Mouse (Mus musculus) macrophage (primary cell): Measurements from ENCODE around the gene Clic6. TPM values are rescaled to one million over a fixed set of nuclear protein-coding genes. Genes with fewer than 3 reads are reported as not detected.

ENCODE experiments used
- H3K27ac ChIP-seq: fragments of 350-480 bp; formaldehyde crosslinking; 2 replicates; pipeline ENCODE4 v1.9.0; 2021
- H3K36me3 ChIP-seq: fragments of 350-480 bp; formaldehyde crosslinking; 2 replicates; pipeline ENCODE4 v1.9.0; 2021; ENCODE audit errors: inconsistent target
- H3K4me3 ChIP-seq: fragments of 350-480 bp; formaldehyde crosslinking; 2 replicates; pipeline ENCODE4 v1.9.0; 2021; ENCODE audit errors: inconsistent target
- H3K79me2 ChIP-seq: fragments of 350-480 bp; formaldehyde crosslinking; 2 replicates; pipeline ENCODE4 v1.9.0; 2021; ENCODE audit errors: inconsistent target
- WGBS: methylation state at CpG from one replicate; pipeline ENCODE4 v1.1.7; 2026; ENCODE audit warnings: inconsistent platforms; ENCODE audit not compliant: missing documents; 5-methylcytosine and 5-hydroxymethylcytosine counted together
- polyA plus RNA-seq: library from polyadenylated mRNA; stranded (reverse); fragments of 250-400 nt; gene quantifications from 3 replicates; pipeline ENCODE4 v1.2.4, GENCODE M21; 2018; ENCODE audit warnings: inconsistent platforms

The Clic6 gene
- polyA plus RNA-seq, 1 experiment from 2014 or later, result not detected

- Histone ChIP-seq H3K27ac (no peak overlapping the region), H3K4me3 (no peak overlapping the region), H3K79me2 (no peaks in the 10 kb centered on the region), H3K36me3 (no peaks in the 10 kb centered on the region)
- WGBS, result 29% methylated on average over 7 of the region's 7 CpGs
Observed at GRCm38 (mm10) chr16:92457594-92457993, 27.9 kb upstream of the Clic6 start.

GRCm38 (mm10) chr16:92461412-92461811, 24.1 kb upstream of the Clic6 start:
- Histone ChIP-seq H3K36me3 (no peaks in the 10 kb centered on the region), H3K79me2 (no peaks in the 10 kb centered on the region; the same call in 1 of the 2 replicates), H3K4me3 (no peak overlapping the region), H3K27ac (no peak overlapping the region)
- WGBS, result 96% methylated on average over 6 of the region's 6 CpGs

GRCm38 (mm10) chr16:92464390-92464972, 21.1 kb upstream of the Clic6 start:
- Histone ChIP-seq H3K4me3 (no peak overlapping the region), H3K36me3 (no peaks in the 10 kb centered on the region)
- 70% methylated on average over 14 of the region's 14 CpGs for WGBS

GRCm38 (mm10) chr16:92465226-92465625, 20.3 kb upstream of the Clic6 start:
- no peaks in the 10 kb centered on the region; the same call in 1 of the 2 replicates for H3K79me2 ChIP-seq
- no peak overlapping the region for H3K27ac ChIP-seq
- no peaks in the 10 kb centered on the region for H3K36me3 ChIP-seq
- peak overlapping the region; percentile 36 for H3K4me3 ChIP-seq
- WGBS, result 23% methylated on average over 10 of the region's 10 CpGs

More at GRCm38 (mm10) chr16:92464390-92464972, 21.1 kb upstream of the Clic6 start:
- Histone ChIP-seq H3K79me2 (no peaks in the 10 kb centered on the region; the same call in 1 of the 2 replicates), H3K27ac (no peak overlapping the region)

GRCm38 (mm10) chr16:92465642-92466526, 19.7 kb upstream of the Clic6 start:
- Histone ChIP-seq H3K4me3 (peak overlapping the region; percentile 36), H3K27ac (no peak overlapping the region), H3K79me2 (no peaks in the 10 kb centered on the region; the same call in 1 of the 2 replicates), H3K36me3 (no peaks in the 10 kb centered on the region)
- WGBS, result 1% methylated on average over 94 of the region's 94 CpGs

- no peak overlapping the region for H3K27ac ChIP-seq
- no peak overlapping the region for H3K4me3 ChIP-seq
- H3K36me3 ChIP-seq, result no peaks in the 10 kb centered on the region
- 78% methylated on average over 4 of the region's 5 CpGs for WGBS
- H3K79me2 ChIP-seq, result no peaks in the 10 kb centered on the region; the same call in 1 of the 2 replicates
Observed at GRCm38 (mm10) chr16:92467041-92467440, 18.5 kb upstream of the Clic6 start.

- H3K4me3 ChIP-seq, result no peak overlapping the region
- no peaks in the 10 kb centered on the region; the same call in 1 of the 2 replicates for H3K79me2 ChIP-seq
- WGBS, result 91% methylated on average over 14 of the region's 14 CpGs
- H3K27ac ChIP-seq, result no peak overlapping the region
- no peaks in the 10 kb centered on the region for H3K36me3 ChIP-seq
Observed at GRCm38 (mm10) chr16:92468459-92468858, 17.1 kb upstream of the Clic6 start.

GRCm38 (mm10) chr16:92470706-92471105, 14.8 kb upstream of the Clic6 start, which contains the start of gene Rcan1:
Gene Rcan1, minus strand, starts transcription at chr16:92470867.
- Histone ChIP-seq H3K36me3 (no peaks in the 10 kb centered on the region), H3K27ac (no peak within 1 kb of the TSS), H3K79me2 (no peaks in the 10 kb centered on the region), H3K4me3 (no peak within 1 kb of the TSS)
- WGBS, result 90% methylated on average over 6 of the region's 6 CpGs

GRCm38 (mm10) chr16:92472898-92473297, 12.6 kb upstream of the Clic6 start:
- no peak overlapping the region for H3K27ac ChIP-seq
- 76% methylated on average over 3 of the region's 3 CpGs for WGBS
- no peaks in the 10 kb centered on the region for H3K36me3 ChIP-seq
- no peak overlapping the region for H3K4me3 ChIP-seq
- no peaks in the 10 kb centered on the region for H3K79me2 ChIP-seq

- Histone ChIP-seq H3K79me2 (no peaks in the 10 kb centered on the region), H3K4me3 (no peak overlapping the region), H3K36me3 (no peaks in the 10 kb centered on the region), H3K27ac (no peak overlapping the region)
- WGBS, result 76% methylated on average over 21 of the region's 25 CpGs
Observed at GRCm38 (mm10) chr16:92475093-92475860, 10.3 kb upstream of the Clic6 start.

GRCm38 (mm10) chr16:92478561-92479150, 6.9 kb upstream of the Clic6 start:
- H3K27ac ChIP-seq, result no peak overlapping the region
- 21% methylated on average over 21 of the region's 23 CpGs for WGBS
- no peaks in the 10 kb centered on the region for H3K79me2 ChIP-seq
- no peaks in the 10 kb centered on the region for H3K36me3 ChIP-seq
- no peak overlapping the region for H3K4me3 ChIP-seq

- Histone ChIP-seq H3K27ac (no peak overlapping the region), H3K4me3 (no peak overlapping the region), H3K36me3 (no peaks in the 10 kb centered on the region), H3K79me2 (no peaks in the 10 kb centered on the region)
- 92% methylated on average over 6 of the region's 6 CpGs for WGBS
Observed at GRCm38 (mm10) chr16:92487086-92487485, 1.6 kb downstream of the Clic6 start.

GRCm38 (mm10) chr16:92487489-92487888, 2.0 kb downstream of the Clic6 start:
- 69% methylated on average over 4 of the region's 4 CpGs for WGBS
- Histone ChIP-seq H3K36me3 (no peaks in the 10 kb centered on the region), H3K79me2 (no peaks in the 10 kb centered on the region), H3K27ac (no peak overlapping the region), H3K4me3 (no peak overlapping the region)

- Histone ChIP-seq H3K4me3 (no peak overlapping the region), H3K27ac (no peak overlapping the region), H3K79me2 (no peaks in the 10 kb centered on the region), H3K36me3 (no peaks in the 10 kb centered on the region)
- 82% methylated on average over 5 of the region's 5 CpGs for WGBS
Observed at GRCm38 (mm10) chr16:92488456-92488855, 2.9 kb downstream of the Clic6 start.
